Mouse (Mus musculus) liver, postnatal 0 days (tissue): ENCODE data around the gene Rad21l. TPM values are rescaled to one million over a fixed set of nuclear protein-coding genes. Genes with fewer than 3 reads are reported as not detected.
A peak's percentile ranks its signal among the peaks of the same experiment; 100 is the strongest.

ENCODE experiments used
- ATAC-seq: fragments of 200-750 bp; cut with Nextera tagmentation; 2 replicates; pipeline ENCODE4 v1.8.0; 2017; ENCODE audit warnings: mild to moderate bottlenecking, moderate library complexity
- DNase-seq: peaks from one replicate; pipeline ENCODE4 v3.0.0-alpha.2; 2016
- H3K27ac ChIP-seq: fragments of 300-500 bp; sonication (generic); 2 replicates; pipeline ENCODE4 v1.5.1; 2014; ENCODE audit warnings: antibody characterized with exemption, moderate library complexity, mild to moderate bottlenecking, low read depth
- H3K27me3 ChIP-seq: fragments of 300-500 bp; sonication (generic); 2 replicates; pipeline ENCODE4 v1.6.1; 2014; ENCODE audit warnings: low read length, control low read depth, mixed read lengths; ENCODE audit not compliant: insufficient read depth
- H3K36me3 ChIP-seq: fragments of 300-500 bp; sonication (generic); replicated peaks from 2 replicates; pipeline ENCODE4 v1.6.1; 2014; ENCODE audit warnings: mild to moderate bottlenecking, control low read depth, low read length, moderate library complexity, mixed read lengths; ENCODE audit not compliant: insufficient read depth
- H3K4me1 ChIP-seq: fragments of 300-500 bp; sonication (generic); 2 replicates; pipeline ENCODE4 v1.6.1; 2014; ENCODE audit warnings: antibody characterized with exemption, mild to moderate bottlenecking, control low read depth; ENCODE audit not compliant: insufficient read depth
- H3K4me2 ChIP-seq: fragments of 300-500 bp; sonication (generic); 2 replicates; pipeline ENCODE4 v1.6.1; 2014; ENCODE audit warnings: low read depth, mild to moderate bottlenecking, low read length, moderate library complexity, mixed read lengths
- H3K4me3 ChIP-seq: fragments of 300-500 bp; sonication (generic); 2 replicates; pipeline ENCODE4 v1.5.1; 2014; ENCODE audit warnings: low read depth, low read length
- H3K9ac ChIP-seq: fragments of 300-500 bp; sonication (generic); replicated peaks from 2 replicates; pipeline ENCODE4 v1.6.1; 2014; ENCODE audit warnings: mild to moderate bottlenecking, moderate library complexity
- H3K9me3 ChIP-seq: fragments of 300-500 bp; sonication (generic); 2 replicates; pipeline ENCODE4 v1.6.1; 2016; ENCODE audit warnings: mild to moderate bottlenecking, control low read depth, low read length, mixed read lengths
- CTCF ChIP-seq: sonication (generic); IDR thresholded peaks from 2 replicates; pipeline ENCODE4 v1.5.1; 2016; ENCODE audit warnings: antibody characterized with exemption, low read depth
- EP300 ChIP-seq: IDR thresholded peaks from 2 replicates; pipeline ENCODE4 v1.6.1; 2016; ENCODE audit warnings: antibody characterized with exemption, low read depth, mild to moderate bottlenecking
- WGBS: fragments of 180-500 bp; shearing (Covaris S2); extraction: QIAGEN DNeasy Blood & Tissue Kit; methylation state at CpG from one replicate; pipeline ENCODE4 v1.1.7; 2014; ENCODE audit not compliant: insufficient replicate concordance; 5-methylcytosine and 5-hydroxymethylcytosine counted together
- polyA plus RNA-seq: library from polyadenylated mRNA; unstranded; fragments of >200 nt; fragmentation: Nextera tagmentation; extraction: Ambion mirVana; gene quantifications from 2 replicates; pipeline ENCODE4 v1.2.1, GENCODE M21; 2015

Rad21l gene
- polyA plus RNA-seq, result not detected in 2 replicates

DNA sequence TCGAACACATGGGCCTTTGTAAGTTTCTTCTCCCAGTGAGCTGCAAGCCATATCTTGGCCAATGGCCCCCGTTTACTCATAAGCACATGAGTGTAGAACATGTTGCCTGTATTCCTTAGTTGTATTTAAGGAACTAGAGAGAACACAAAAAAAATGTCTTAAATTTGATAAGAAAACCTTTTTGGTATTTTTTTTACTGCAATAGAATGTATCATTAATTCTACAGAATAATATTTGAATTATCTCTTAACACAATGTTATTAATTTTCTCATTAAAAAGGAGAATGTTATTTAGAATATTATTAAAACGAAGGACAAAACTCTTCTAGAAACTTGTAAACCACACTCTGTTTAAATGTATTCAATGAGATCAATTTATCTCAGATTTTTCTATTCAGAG is at the start of gene Rad21l:
Rad21l (minus strand) TSS at position 101 of the 400 bp plus-strand sequence.
- Histone ChIP-seq H3K36me3 (no peaks in the 10 kb centered on the region), H3K27me3 (0 out of 2 replicates have a peak, but pooled peaks cover 5% of the 10 kb centered on the region), H3K9me3 (no peaks in the 10 kb centered on the region), H3K4me2 (no peak within 1 kb of the TSS), H3K9ac (no peak within 1 kb of the TSS), H3K4me3 (no peak within 1 kb of the TSS), H3K4me1 (no peaks in the 10 kb centered on the region), H3K27ac (no peak within 1 kb of the TSS)
- TF ChIP-seq CTCF (no peak), EP300 (no peak)
- DNase-seq (no peak), ATAC-seq (no peak)
- WGBS, result 52% methylated on average over 3 of the region's 3 CpGs

DNA sequence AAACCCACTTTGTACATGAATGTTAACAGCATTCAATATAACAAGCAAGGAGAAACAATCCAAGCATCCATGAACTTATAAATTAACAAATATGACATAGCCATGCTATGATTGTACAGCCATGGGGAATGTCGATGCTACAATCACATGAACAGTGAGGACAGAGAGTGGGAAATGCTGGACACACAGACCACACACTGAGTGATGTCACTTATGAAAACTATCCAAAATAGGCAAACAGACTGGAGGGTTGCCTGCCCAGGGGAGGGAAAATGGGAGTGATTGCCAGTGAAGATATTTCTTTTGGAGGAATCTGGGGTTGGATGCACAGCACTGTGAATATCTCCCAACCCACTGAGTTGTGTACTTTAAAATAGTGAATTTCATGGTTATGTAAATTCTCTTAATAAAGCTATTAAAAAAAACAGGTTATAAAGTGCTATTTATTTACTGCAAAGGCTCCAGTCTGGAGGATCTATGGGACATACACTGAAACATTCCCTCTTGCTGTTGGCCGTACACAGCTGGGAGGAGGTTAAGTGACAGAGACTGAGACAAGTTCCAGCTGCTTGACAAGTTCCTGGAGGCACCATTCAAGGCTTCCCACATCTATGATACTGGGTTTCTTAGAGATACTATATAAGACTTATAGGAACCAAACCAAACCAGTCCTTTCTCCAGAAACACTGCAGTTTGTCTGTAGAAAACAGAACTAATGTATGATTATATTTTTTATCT is 48.2 kb upstream of the Rad21l start:
- Histone ChIP-seq H3K4me2 (no peak overlapping the region), H3K9ac (no peak overlapping the region), H3K4me1 (no peaks in the 10 kb centered on the region), H3K9me3 (no peaks in the 10 kb centered on the region), H3K4me3 (no peak overlapping the region), H3K27ac (no peak overlapping the region), H3K27me3 (no peaks in the 10 kb centered on the region), H3K36me3 (peaks cover 46% of the 10 kb centered on the region)
- no peak for DNase-seq
- ATAC-seq, result no peak
- no peak for TF ChIP-seq EP300
- 93% methylated on average over 2 of the region's 2 CpGs for WGBS

DNA sequence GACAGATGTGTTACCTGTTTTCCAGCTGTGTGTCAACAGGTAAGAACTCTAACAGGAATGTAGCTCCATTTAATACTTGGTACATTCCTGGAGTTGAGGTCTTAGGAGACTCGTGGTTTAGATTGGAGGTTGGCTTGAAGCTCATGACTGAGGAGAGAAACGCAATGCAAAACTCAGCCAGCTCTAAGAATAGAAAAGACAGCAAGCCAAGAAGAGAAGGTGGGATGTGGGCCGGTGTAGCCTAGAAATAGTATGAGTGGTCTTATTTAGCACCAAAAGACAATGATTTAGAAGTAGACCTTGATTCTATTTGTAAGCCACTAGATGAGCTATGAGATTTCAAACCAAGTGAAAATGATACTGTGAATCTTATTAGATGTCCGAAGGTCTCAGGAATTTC is 47.2 kb upstream of the Rad21l start:
- ATAC-seq (no peak), DNase-seq (no peak)
- no peak overlapping the region for H3K27ac ChIP-seq
- H3K9me3 ChIP-seq, result no peaks in the 10 kb centered on the region
- TF ChIP-seq EP300 (no peak), CTCF (no peak)
- 86% methylated on average over 4 of the region's 4 CpGs for WGBS
- no peak overlapping the region for H3K4me2 ChIP-seq
- no peak overlapping the region for H3K4me3 ChIP-seq
- H3K4me1 ChIP-seq, result no peaks in the 10 kb centered on the region
- H3K36me3 ChIP-seq, result peaks cover 41% of the 10 kb centered on the region
- H3K27me3 ChIP-seq, result no peaks in the 10 kb centered on the region
- H3K9ac ChIP-seq, result no peak overlapping the region

DNA sequence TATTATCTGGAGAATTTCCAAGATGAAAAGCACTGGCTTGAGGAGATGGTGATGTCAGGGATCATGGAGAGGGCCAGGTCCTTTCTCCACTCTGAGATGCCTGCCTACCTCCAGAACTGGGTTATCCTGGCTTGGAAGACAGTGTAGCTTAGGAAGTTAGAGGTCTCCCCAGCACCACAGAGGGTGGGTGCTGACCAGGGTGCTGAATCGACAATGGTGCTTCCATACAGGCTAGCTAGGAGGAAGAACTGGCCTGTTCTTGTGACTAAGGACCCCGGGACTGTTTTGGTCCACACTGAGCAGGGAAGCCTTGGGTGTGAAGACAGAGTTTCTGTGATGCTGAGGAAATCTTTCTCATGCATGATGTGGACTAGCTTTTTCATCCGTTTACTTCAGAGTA is 44.3 kb upstream of the Rad21l start:
- H3K27me3 ChIP-seq, result no peaks in the 10 kb centered on the region
- H3K9ac ChIP-seq, result no peak overlapping the region
- no peaks in the 10 kb centered on the region for H3K9me3 ChIP-seq
- no peaks in the 10 kb centered on the region for H3K4me1 ChIP-seq
- WGBS, result 22% methylated on average over 3 of the region's 3 CpGs
- DNase-seq (peak; percentile 49), ATAC-seq (peak; percentile 27; the same call in 1 of the 2 replicates)
- H3K36me3 ChIP-seq, result peaks cover 17% of the 10 kb centered on the region
- no peak for TF ChIP-seq EP300
- no peak for TF ChIP-seq CTCF
- H3K27ac ChIP-seq, result no peak overlapping the region
- no peak overlapping the region for H3K4me2 ChIP-seq
- H3K4me3 ChIP-seq, result no peak overlapping the region

DNA sequence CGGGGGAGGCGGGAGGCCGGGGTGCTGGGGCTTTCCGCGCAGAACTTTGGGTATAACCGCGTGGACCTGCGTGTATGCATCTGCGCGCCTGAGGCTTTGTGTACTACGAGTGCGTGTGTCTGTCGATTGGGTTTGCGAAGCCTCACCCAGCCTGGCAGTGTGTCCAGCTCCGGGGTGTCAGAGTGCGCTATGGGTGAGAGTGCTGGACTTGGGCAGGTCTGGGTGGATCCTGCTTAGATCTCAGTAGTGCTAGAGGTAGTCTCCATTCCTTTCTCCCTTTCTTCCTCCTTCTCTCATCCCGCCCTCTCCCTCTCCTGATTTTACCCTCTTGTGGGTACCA is 34.5 kb upstream of the Rad21l start:
- DNase-seq (no peak), ATAC-seq (peak; percentile 36; the same call in 1 of the 2 replicates)
- no peak overlapping the region for H3K27ac ChIP-seq
- 4% methylated on average over 17 of the region's 17 CpGs for WGBS
- H3K36me3 ChIP-seq, result no peaks in the 10 kb centered on the region
- H3K9me3 ChIP-seq, result no peaks in the 10 kb centered on the region
- TF ChIP-seq CTCF (no peak), EP300 (no peak)
- peaks cover 9% of the 10 kb centered on the region for H3K4me1 ChIP-seq
- H3K27me3 ChIP-seq, result peaks cover 46% of the 10 kb centered on the region
- no peak overlapping the region for H3K9ac ChIP-seq
- peak overlapping the region; percentile 76 for H3K4me2 ChIP-seq
- H3K4me3 ChIP-seq, result peak overlapping the region; percentile 39

DNA sequence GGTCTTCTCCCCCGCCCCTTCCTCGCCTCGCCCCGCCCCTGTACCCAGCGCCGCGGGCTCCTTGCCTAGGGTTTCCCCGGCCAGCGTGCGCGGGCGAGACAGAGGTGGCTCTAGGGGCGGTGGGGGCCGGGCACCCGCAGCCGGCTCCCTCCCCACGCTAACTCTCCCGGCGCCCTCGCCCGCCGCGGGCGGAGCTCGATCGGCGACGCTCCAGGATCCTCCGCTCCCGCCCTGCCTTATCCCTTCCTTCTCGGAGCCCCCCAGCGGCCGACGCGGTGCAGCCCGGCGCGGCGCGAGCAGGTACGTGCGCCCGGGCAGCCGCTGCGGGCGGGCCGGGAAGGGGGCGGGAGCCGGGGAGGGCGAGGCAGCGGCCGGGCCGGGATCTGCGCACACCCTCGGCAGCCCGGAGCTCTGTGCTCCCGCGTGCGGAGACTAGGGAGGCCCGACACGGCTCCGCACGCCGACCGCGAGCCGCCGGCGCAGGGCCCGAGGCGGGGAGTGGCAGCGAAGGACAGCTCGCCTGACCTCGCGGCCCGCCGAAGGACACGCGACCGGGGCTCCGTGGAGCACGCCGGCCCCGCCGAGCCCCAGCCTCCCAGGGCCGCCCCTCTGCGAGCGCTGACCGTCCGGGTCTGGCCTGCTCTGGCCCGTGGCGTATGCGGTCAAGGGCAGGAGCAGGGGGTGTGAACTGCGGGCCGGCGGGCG is 34.0 kb upstream of the Rad21l start:
- ATAC-seq, result peak; percentile 64
- peaks cover 46% of the 10 kb centered on the region for H3K27me3 ChIP-seq
- H3K27ac ChIP-seq, result no peak overlapping the region
- H3K9ac ChIP-seq, result no peak overlapping the region
- peak overlapping the region; percentile 76 for H3K4me2 ChIP-seq
- H3K4me1 ChIP-seq, result peaks cover 9% of the 10 kb centered on the region
- no peak for TF ChIP-seq EP300
- TF ChIP-seq CTCF, result 0 out of 2 replicates have a peak, but pooled peaks have one; percentile 1
- no peaks in the 10 kb centered on the region for H3K9me3 ChIP-seq
- H3K4me3 ChIP-seq, result peak overlapping the region; percentile 39
- under 1% methylated on average over 47 of the region's 97 CpGs for WGBS
- no peaks in the 10 kb centered on the region for H3K36me3 ChIP-seq
- DNase-seq, result peak; percentile 29
